In genomic region chr1:152499802-152500201, GRCm38 (mm10) we compare ENCODE assay signal across 19 mouse cellular contexts.
A peak's percentile ranks its signal among the peaks of the same experiment; 100 is the strongest.
DNase-seq lines count a peak whose midpoint lies in the region; ATAC-seq and TF ChIP-seq lines count a peak whose summit lies in the region.
"Had no signal": no experiment of that assay in that cellular context is flagged by ENCODE, and none has a peak within 500 bp of the region (broad histone marks: within the 10 kb centered on the region; RNA-seq: fewer than 3 reads in every experiment).

No protein-coding gene starts in this region.

- H3K9me3 ChIP-seq in lung, postnatal 0 days (ENCODE audit: low read length): no peaks in the 10 kb centered on the region
- H3K9me3 ChIP-seq: embryonic facial prominence, embryonic 15.5 days; intestine, embryonic 15.5 days; liver, embryonic 12.5 days; neural tube, embryonic 13.5 days had no signal

- WGBS in heart, adult 2 months: 41% methylated on average over 12 of the region's 12 CpGs
- 55% methylated on average over 12 of the region's 12 CpGs for WGBS in lung, postnatal 0 days

- H3K4me2 ChIP-seq in lung, postnatal 0 days (replicated peaks; ENCODE audit: low read depth, low read length): no peak overlapping the region
- H3K4me2 ChIP-seq: embryonic facial prominence, embryonic 15.5 days; intestine, embryonic 15.5 days; liver, embryonic 12.5 days; neural tube, embryonic 13.5 days had no signal

- intact Hi-C loops in heart, adult 2 months (cut with DNase I): loop anchor here (5.0 kb wide), 3 partner anchors 38 to 113 kb away; partner anchors contain the start of gene Tsen15
- intact Hi-C loops in heart, postnatal 25 days (cut with DNase I): loop anchor here (5.0 kb wide), 1 partner anchor 38 kb away; no protein-coding TSS in a partner anchor

- H3K4me3 ChIP-seq in heart, adult 2 months: no peak overlapping the region
- no peak overlapping the region for H3K4me3 ChIP-seq in lung, postnatal 0 days (ENCODE audit: low read depth, low read length)
- H3K4me3 ChIP-seq in brown adipose tissue, adult 24 weeks (ENCODE audit: insufficient read depth, low read depth, low read length): no peak overlapping the region
- H3K4me3 ChIP-seq: embryonic facial prominence, embryonic 15.5 days; intestine, embryonic 15.5 days; liver, embryonic 12.5 days; neural tube, embryonic 13.5 days had no signal

- H3K27ac ChIP-seq in heart, adult 2 months: peak overlapping the region; percentile 60
- no peak overlapping the region for H3K27ac ChIP-seq in lung, postnatal 0 days (ENCODE audit: low read length)
- H3K27ac ChIP-seq in brown adipose tissue, adult 24 weeks (replicated peaks; ENCODE audit: low read depth, low read length): peak overlapping the region; percentile 74
- H3K27ac ChIP-seq: embryonic facial prominence, embryonic 15.5 days; intestine, embryonic 15.5 days; liver, embryonic 12.5 days; macrophage; neural tube, embryonic 13.5 days had no signal

- H3K27me3 ChIP-seq in heart, adult 2 months (ENCODE audit: control insufficient read depth, insufficient read depth, low read length): no peaks in the 10 kb centered on the region
- no peaks in the 10 kb centered on the region for H3K27me3 ChIP-seq in lung, postnatal 0 days (replicated peaks; ENCODE audit: insufficient read depth, low read length)
- H3K27me3 ChIP-seq: CH12.LX; embryonic facial prominence, embryonic 15.5 days; intestine, embryonic 15.5 days; liver, embryonic 12.5 days; neural tube, embryonic 13.5 days had no signal

- H3K4me1 ChIP-seq in heart, adult 2 months (ENCODE audit: control insufficient read depth, insufficient read depth, low read length): peaks cover 6% of the 10 kb centered on the region
- H3K4me1 ChIP-seq in lung, postnatal 0 days (ENCODE audit: insufficient read depth, low read depth, low read length): 0 out of 2 replicates have a peak, but pooled peaks cover 3% of the 10 kb centered on the region
- peaks cover 10% of the 10 kb centered on the region for H3K4me1 ChIP-seq in brown adipose tissue, adult 24 weeks (ENCODE audit: control insufficient read depth, insufficient read depth, insufficient read length, low read length)
- H3K4me1 ChIP-seq: liver, embryonic 12.5 days had no signal

- 0 out of 2 replicates have a peak, but pooled peaks have one; percentile 52 for TF ChIP-seq EP300 in heart, adult 2 months (IDR thresholded peaks at IDR 0.05; ENCODE audit: insufficient read depth, low read depth, low read length)
- TF ChIP-seq EP300 in lung, postnatal 0 days (IDR thresholded peaks at IDR 0.05): peak; percentile 26; the same call in 1 of the 2 replicates

- H3K36me3 ChIP-seq in heart, adult 2 months (ENCODE audit: control insufficient read depth, insufficient read depth, low read length): peaks cover 9% of the 10 kb centered on the region
- no peaks in the 10 kb centered on the region for H3K36me3 ChIP-seq in lung, postnatal 0 days (ENCODE audit: insufficient read depth, low read length)
- H3K36me3 ChIP-seq: embryonic facial prominence, embryonic 15.5 days; intestine, embryonic 15.5 days; liver, embryonic 12.5 days; neural tube, embryonic 13.5 days had no signal

- DNase-seq in heart, adult 2 months: peak in 1 of 2 experiments; percentile 56
- no peak for DNase-seq in heart, postnatal 25 days (ENCODE audit: low spot score)
- no peak for DNase-seq in lung, postnatal 0 days (ENCODE audit: low spot score)
- no peak for DNase-seq in lung, postnatal 14 days
- DNase-seq in lung, postnatal 4 days: peak; percentile 25 to 32
- DNase-seq in left cerebral cortex, adult 9 months (ENCODE audit: low spot score in 2 of 2): no peak
- DNase-seq: cerebellum, adult 11 months; heart, postnatal 4 days; left cerebral cortex, postnatal 4 days; right cerebral cortex, postnatal 4 days had no signal

- no peak overlapping the region for H3K9ac ChIP-seq in heart, adult 2 months (ENCODE audit: low read depth, low read length)
- H3K9ac ChIP-seq in lung, postnatal 0 days (replicated peaks; ENCODE audit: low read depth): no peak overlapping the region
- H3K9ac ChIP-seq: embryonic facial prominence, embryonic 15.5 days; intestine, embryonic 15.5 days; liver, embryonic 12.5 days; neural tube, embryonic 13.5 days had no signal

- TF ChIP-seq POLR2A in heart, adult 2 months (IDR thresholded peaks at IDR 0.05; ENCODE audit: insufficient read depth, low read depth, low read length): no peak

- peak; percentile 62 for ATAC-seq in lung, postnatal 0 days
- no peak for ATAC-seq in erythroid progenitor cell, adult 5-6 weeks (replicated peaks; ENCODE audit: low FRiP score, poor library complexity, severe bottlenecking)
- ATAC-seq: forebrain, embryonic 14.5 days; intestine, embryonic 15.5 days; liver, embryonic 12.5 days had no signal

- no peak for TF ChIP-seq CTCF in heart, adult 2 months (IDR thresholded peaks at IDR 0.05)
- TF ChIP-seq CTCF in lung, postnatal 0 days (IDR thresholded peaks at IDR 0.05): no peak

- no peaks in the 10 kb centered on the region for H3K79me2 ChIP-seq in heart, adult 2 months (replicated peaks; ENCODE audit: control insufficient read depth, insufficient read depth, low read length)

Comparison
In these comparisons a context has a peak if more than half of its experiments do, and no peak if none do; other contexts are left out.
1. DNase-seq: peak in lung, postnatal 4 days (2 of 2); none in heart, postnatal 25 days (single experiment), lung, postnatal 0 days (single experiment), lung, postnatal 14 days (single experiment) and left cerebral cortex, adult 9 months (0 of 2).